Mouse (Mus musculus) liver, embryonic 15.5 days (tissue): Measurements from ENCODE around the gene Arid5b. TPM values are rescaled to one million over a fixed set of nuclear protein-coding genes. Genes with fewer than 3 reads are reported as not detected.

Experiments
- ATAC-seq: fragments of 200-750 bp; cut with Nextera tagmentation; 2 replicates; pipeline ENCODE4 v1.8.0; 2017; ENCODE audit warnings: moderate number of reproducible peaks, mild to moderate bottlenecking, moderate library complexity; ENCODE audit not compliant: insufficient read depth
- H3K27ac ChIP-seq: fragments of 300-500 bp; sonication (generic); replicated peaks from 2 replicates; pipeline ENCODE4 v1.5.1; 2015; ENCODE audit warnings: mild to moderate bottlenecking, inconsistent platforms
- H3K27me3 ChIP-seq: fragments of 300-500 bp; sonication (generic); 2 replicates; pipeline ENCODE4 v1.6.1; 2015; ENCODE audit warnings: mild to moderate bottlenecking, inconsistent platforms
- H3K36me3 ChIP-seq: fragments of 300-500 bp; sonication (generic); replicated peaks from 2 replicates; pipeline ENCODE4 v1.6.1; 2015; ENCODE audit warnings: moderate library complexity, mild to moderate bottlenecking, inconsistent platforms
- H3K4me1 ChIP-seq: fragments of 300-500 bp; sonication (generic); replicated peaks from 2 replicates; pipeline ENCODE4 v1.6.1; 2015; ENCODE audit warnings: inconsistent platforms
- H3K4me2 ChIP-seq: fragments of 300-500 bp; sonication (generic); 2 replicates; pipeline ENCODE4 v1.6.1; 2015; ENCODE audit warnings: moderate library complexity, mild to moderate bottlenecking, inconsistent platforms
- H3K4me3 ChIP-seq: fragments of 300-500 bp; sonication (generic); replicated peaks from 2 replicates; pipeline ENCODE4 v1.5.1; 2015; ENCODE audit warnings: mild to moderate bottlenecking, inconsistent platforms
- H3K9ac ChIP-seq: fragments of 300-500 bp; sonication (generic); 2 replicates; pipeline ENCODE4 v1.6.1; 2015; ENCODE audit warnings: moderate library complexity, mild to moderate bottlenecking, inconsistent platforms
- H3K9me3 ChIP-seq: fragments of 300-500 bp; sonication (generic); replicated peaks from 2 replicates; pipeline ENCODE4 v1.6.1; 2016; ENCODE audit warnings: inconsistent platforms
- WGBS: fragments of 180-500 bp; shearing (Covaris S2); methylation state at CpG from one replicate; pipeline ENCODE4 v1.1.7; 2015; ENCODE audit warnings: mixed read lengths; ENCODE audit not compliant: insufficient replicate concordance; 5-methylcytosine and 5-hydroxymethylcytosine counted together
- polyA plus RNA-seq: library from polyadenylated mRNA; unstranded; fragments of >200 nt; fragmentation: Nextera tagmentation; extraction: Ambion mirVana; gene quantifications from 2 replicates; pipeline ENCODE4 v1.2.1, GENCODE M21; 2015

Gene Arid5b
- polyA plus RNA-seq, 1 experiment from 2014 or later: 5.8 TPM

- Histone ChIP-seq H3K4me2 (peak overlapping the region; percentile 51), H3K27ac (no peak overlapping the region), H3K4me3 (peak overlapping the region; percentile 48; the same call in 1 of the 2 replicates), H3K9me3 (no peaks in the 10 kb centered on the region), H3K4me1 (peaks cover 26% of the 10 kb centered on the region), H3K36me3 (peaks cover 18% of the 10 kb centered on the region), H3K27me3 (peaks cover 16% of the 10 kb centered on the region), H3K9ac (no peak overlapping the region)
- ATAC-seq: no peak
- 74% methylated on average over 4 of the region's 4 CpGs for WGBS
Observed at GRCm38 (mm10) chr10:68134549-68134948, 144.0 kb downstream of the Arid5b start.

- Histone ChIP-seq H3K27me3 (peaks cover 16% of the 10 kb centered on the region), H3K4me3 (no peak overlapping the region; the same call in 1 of the 2 replicates), H3K36me3 (peaks cover 18% of the 10 kb centered on the region), H3K9ac (no peak overlapping the region), H3K4me1 (peaks cover 29% of the 10 kb centered on the region), H3K9me3 (no peaks in the 10 kb centered on the region), H3K4me2 (0 out of 2 replicates have a peak overlapping the region, but pooled peaks have one; percentile 7), H3K27ac (no peak overlapping the region)
- WGBS: 62% methylated on average over 5 of the region's 5 CpGs
- no peak for ATAC-seq
Observed at GRCm38 (mm10) chr10:68134071-68134470, 144.5 kb downstream of the Arid5b start.

- Histone ChIP-seq H3K27ac (no peak overlapping the region), H3K9me3 (no peaks in the 10 kb centered on the region), H3K4me3 (no peak overlapping the region), H3K4me1 (peaks cover 29% of the 10 kb centered on the region), H3K27me3 (peaks cover 16% of the 10 kb centered on the region), H3K9ac (no peak overlapping the region), H3K36me3 (peaks cover 18% of the 10 kb centered on the region), H3K4me2 (no peak overlapping the region)
- WGBS: 73% methylated on average over 9 of the region's 9 CpGs
- ATAC-seq: no peak
Observed at GRCm38 (mm10) chr10:68132636-68133035, 145.9 kb downstream of the Arid5b start.

GRCm38 (mm10) chr10:68132154-68132553 is 146.4 kb downstream of the Arid5b start:
- H3K36me3 ChIP-seq: peaks cover 18% of the 10 kb centered on the region
- no peak overlapping the region for H3K4me2 ChIP-seq
- H3K27ac ChIP-seq: no peak overlapping the region
- peaks cover 29% of the 10 kb centered on the region for H3K4me1 ChIP-seq
- H3K27me3 ChIP-seq: peaks cover 13% of the 10 kb centered on the region
- ATAC-seq: no peak
- H3K9ac ChIP-seq: no peak overlapping the region
- WGBS: 62% methylated on average over 5 of the region's 5 CpGs
- no peaks in the 10 kb centered on the region for H3K9me3 ChIP-seq
- no peak overlapping the region for H3K4me3 ChIP-seq

GRCm38 (mm10) chr10:68129651-68130050 is 148.9 kb downstream of the Arid5b start:
- Histone ChIP-seq H3K4me3 (no peak overlapping the region), H3K4me1 (peaks cover 43% of the 10 kb centered on the region), H3K27ac (no peak overlapping the region), H3K9me3 (no peaks in the 10 kb centered on the region), H3K9ac (no peak overlapping the region), H3K4me2 (no peak overlapping the region), H3K27me3 (no peaks in the 10 kb centered on the region), H3K36me3 (peaks cover 18% of the 10 kb centered on the region)
- WGBS: 62% methylated on average over 7 of the region's 7 CpGs
- ATAC-seq: no peak

- no peak for ATAC-seq
- H3K4me1 ChIP-seq: peaks cover 47% of the 10 kb centered on the region
- H3K27me3 ChIP-seq: no peaks in the 10 kb centered on the region
- H3K9me3 ChIP-seq: no peaks in the 10 kb centered on the region
- H3K4me3 ChIP-seq: no peak overlapping the region
- H3K9ac ChIP-seq: no peak overlapping the region
- WGBS: 71% methylated on average over 3 of the region's 3 CpGs
- no peak overlapping the region for H3K27ac ChIP-seq
- H3K4me2 ChIP-seq: no peak overlapping the region
- H3K36me3 ChIP-seq: peaks cover 18% of the 10 kb centered on the region
Observed at GRCm38 (mm10) chr10:68129009-68129408, 149.5 kb downstream of the Arid5b start.

GRCm38 (mm10) chr10:68128441-68128848 is 150.1 kb downstream of the Arid5b start:
- Histone ChIP-seq H3K4me2 (no peak overlapping the region), H3K27me3 (no peaks in the 10 kb centered on the region), H3K4me3 (no peak overlapping the region), H3K27ac (0 out of 2 replicates have a peak overlapping the region, but pooled peaks have one; percentile 54), H3K36me3 (peaks cover 17% of the 10 kb centered on the region), H3K4me1 (peaks cover 47% of the 10 kb centered on the region), H3K9ac (no peak overlapping the region), H3K9me3 (no peaks in the 10 kb centered on the region)
- WGBS: 65% methylated on average over 10 of the region's 10 CpGs
- no peak for ATAC-seq

- no peak overlapping the region for H3K4me2 ChIP-seq
- H3K4me3 ChIP-seq: no peak overlapping the region
- H3K36me3 ChIP-seq: peaks cover 10% of the 10 kb centered on the region
- no peak overlapping the region for H3K9ac ChIP-seq
- 64% methylated on average over 6 of the region's 6 CpGs for WGBS
- no peaks in the 10 kb centered on the region for H3K9me3 ChIP-seq
- H3K4me1 ChIP-seq: peaks cover 47% of the 10 kb centered on the region
- ATAC-seq: no peak
- no peaks in the 10 kb centered on the region for H3K27me3 ChIP-seq
- peak overlapping the region; percentile 54; the same call in 1 of the 2 replicates for H3K27ac ChIP-seq
Observed at GRCm38 (mm10) chr10:68127604-68128256, 150.8 kb downstream of the Arid5b start.

- no peaks in the 10 kb centered on the region for H3K27me3 ChIP-seq
- no peak overlapping the region for H3K9ac ChIP-seq
- H3K27ac ChIP-seq: peak overlapping the region; percentile 53; the same call in 1 of the 2 replicates
- ATAC-seq: no peak
- peaks cover 47% of the 10 kb centered on the region for H3K4me1 ChIP-seq
- H3K9me3 ChIP-seq: no peaks in the 10 kb centered on the region
- 21% methylated on average over 2 of the region's 2 CpGs for WGBS
- peaks cover 12% of the 10 kb centered on the region; the same call in 1 of the 2 replicates for H3K36me3 ChIP-seq
- no peak overlapping the region for H3K4me2 ChIP-seq
- no peak overlapping the region for H3K4me3 ChIP-seq
Observed at GRCm38 (mm10) chr10:68127104-68127503, 151.4 kb downstream of the Arid5b start.

GRCm38 (mm10) chr10:68126551-68126950 is 152.0 kb downstream of the Arid5b start:
- Histone ChIP-seq H3K4me2 (no peak overlapping the region), H3K27ac (no peak overlapping the region), H3K27me3 (no peaks in the 10 kb centered on the region), H3K9me3 (no peaks in the 10 kb centered on the region), H3K4me1 (peaks cover 47% of the 10 kb centered on the region), H3K4me3 (no peak overlapping the region), H3K36me3 (peaks cover 18% of the 10 kb centered on the region; the same call in 1 of the 2 replicates), H3K9ac (no peak overlapping the region)
- 60% methylated on average over 2 of the region's 2 CpGs for WGBS
- ATAC-seq: no peak

- H3K36me3 ChIP-seq: peaks cover 16% of the 10 kb centered on the region; the same call in 1 of the 2 replicates
Observed at GRCm38 (mm10) chr10:68125919-68126550, 152.5 kb downstream of the Arid5b start.

More at GRCm38 (mm10) chr10:68125919-68126550, 152.5 kb downstream of the Arid5b start:
- H3K27ac ChIP-seq: 0 out of 2 replicates have a peak overlapping the region, but pooled peaks have one; percentile 24
- no peak for ATAC-seq
- H3K4me2 ChIP-seq: no peak overlapping the region
- H3K4me3 ChIP-seq: no peak overlapping the region
- H3K27me3 ChIP-seq: no peaks in the 10 kb centered on the region
- 40% methylated on average over 8 of the region's 8 CpGs for WGBS
- H3K9ac ChIP-seq: no peak overlapping the region
- peaks cover 47% of the 10 kb centered on the region for H3K4me1 ChIP-seq
- H3K9me3 ChIP-seq: no peaks in the 10 kb centered on the region
